Mouse (Mus musculus) adrenal gland, postnatal 14 days (tissue): ENCODE results near the gene Kng2. TPM values are rescaled to one million over a fixed set of nuclear protein-coding genes. Genes with fewer than 3 reads are reported as not detected.
"Not testable (repeated sequence)": the region's sequence is repeated elsewhere in the genome, so short reads cannot be mapped to it uniquely, and the experiment has no call there.

ENCODE experiments used
- DNase-seq: peaks from one replicate; pipeline ENCODE4 v3.0.0; 2021; ENCODE audit warnings: mixed read lengths
- total RNA-seq: library from RNA; stranded (reverse); gene quantifications from 2 replicates; pipeline ENCODE4 v1.2.3, GENCODE M21; 2021

Gene Kng2
- total RNA-seq, 1 experiment from 2014 or later: 64.6 TPM

- no peak for DNase-seq
Measured at GRCm38 (mm10) chr16:22956085-22956439, 73.2 kb downstream of the Kng2 start.

GRCm38 (mm10) chr16:22955397-22956084 is 73.7 kb downstream of the Kng2 start:
- peak; percentile 83 for DNase-seq

- DNase-seq: peak; percentile 17
Measured at GRCm38 (mm10) chr16:22953069-22953468, 76.2 kb downstream of the Kng2 start.

- DNase-seq: no peak
Measured at GRCm38 (mm10) chr16:22950840-22951395, 78.4 kb downstream of the Kng2 start, which contains the start of gene Hrg. Gene Hrg (plus strand): TSS chr16:22951072.

GRCm38 (mm10) chr16:22947371-22947770 is 81.9 kb downstream of the Kng2 start:
- no peak for DNase-seq

GRCm38 (mm10) chr16:22941825-22942476 is 87.3 kb downstream of the Kng2 start:
- not testable (repeated sequence) for DNase-seq

- DNase-seq: no peak
Measured at GRCm38 (mm10) chr16:22939120-22939695, 90.1 kb downstream of the Kng2 start.

GRCm38 (mm10) chr16:22938541-22938940 is 90.7 kb downstream of the Kng2 start:
- DNase-seq: no peak

GRCm38 (mm10) chr16:22937631-22938030 is 91.7 kb downstream of the Kng2 start:
- DNase-seq: no peak

Other genes starting within 250 kb of the Kng2 start
- gene Crygs, start 217.9 kb downstream of the Kng2 start, total RNA-seq: not detected in 2 replicates
- gene Tbccd1, start 171.8 kb downstream of the Kng2 start, total RNA-seq: 18.3 and 18.5 TPM in 2 replicates
- 73.5 and 73.9 TPM in 2 replicates for gene Dnajb11, start 171.6 kb downstream of the Kng2 start, total RNA-seq
- 223 and 3,596 TPM in 2 replicates for gene Ahsg, start 138.2 kb downstream of the Kng2 start, total RNA-seq
- 30.2 and 120 TPM in 2 replicates for gene Fetub, start 111.1 kb downstream of the Kng2 start, total RNA-seq
- gene Hrg, start 78.4 kb downstream of the Kng2 start, total RNA-seq: 10.0 and 153 TPM in 2 replicates
- gene Kng1, start 28.4 kb upstream of the Kng2 start, total RNA-seq: 13.1 and 215 TPM in 2 replicates
- gene Eif4a2, start 78.0 kb upstream of the Kng2 start, total RNA-seq: 360 and 379 TPM in 2 replicates
- 14.5 and 15.2 TPM in 2 replicates for gene Rfc4, start 98.3 kb upstream of the Kng2 start, total RNA-seq
- gene Adipoq, start 117.1 kb upstream of the Kng2 start, total RNA-seq: 317 and 319 TPM in 2 replicates
- 42.8 and 43.6 TPM in 2 replicates for gene St6gal1, start 195.3 kb upstream of the Kng2 start, total RNA-seq